Mouse (Mus musculus) MEL (cell line): ENCODE data around the gene Ccr2. TPM values are rescaled to one million over a fixed set of nuclear protein-coding genes. Genes with fewer than 3 reads are reported as not detected.

ENCODE experiments used
- DNase-seq: peaks from one replicate; pipeline ENCODE4 v3.0.0; 2011; ENCODE audit warnings: low read depth, low spot score
- H3K27ac ChIP-seq: 2 replicates; pipeline ENCODE4 v1.5.1; 2012; ENCODE audit warnings: low read depth, mild to moderate bottlenecking, control low read depth, low read length, moderate library complexity; ENCODE audit not compliant: control insufficient read depth
- H3K27me3 ChIP-seq, 2 experiments: fragments of 150-350 bp in 1 of 2; sonication (generic) in 1 of 2; 2 replicates each; pipeline ENCODE4 v1.6.1; 2012; ENCODE audit warnings: low read length in 2 of 2, mild to moderate bottlenecking in 2 of 2, improper control_type of control experiment in 1 of 2, moderate library complexity in 1 of 2; ENCODE audit not compliant: insufficient read depth in 2 of 2, control insufficient read depth in 1 of 2
- H3K36me3 ChIP-seq, 2 experiments: 2 replicates each; pipeline ENCODE4 v1.6.1; 2012 to 2014; ENCODE audit warnings: low read length in 2 of 2, improper control_type of control experiment in 1 of 2, inconsistent platforms in 1 of 2, mild to moderate bottlenecking in 1 of 2; ENCODE audit not compliant: insufficient read depth in 2 of 2, control insufficient read depth in 1 of 2
- H3K4me1 ChIP-seq, 2 experiments: fragments of 150-350 bp in 1 of 2; sonication (generic) in 1 of 2; 2 replicates each; pipeline ENCODE4 v1.6.1; 2012; ENCODE audit warnings: low read length in 2 of 2, improper control_type of control experiment in 1 of 2, mild to moderate bottlenecking in 1 of 2; ENCODE audit not compliant: insufficient read depth in 2 of 2, control insufficient read depth in 1 of 2
- H3K4me3 ChIP-seq, 2 experiments: fragments of 150-350 bp in 1 of 2; sonication (generic) in 1 of 2; 2 replicates each; pipeline ENCODE4 v1.5.1; 2012; ENCODE audit warnings: low read depth in 2 of 2, low read length in 2 of 2, mild to moderate bottlenecking in 2 of 2, moderate library complexity in 2 of 2, control low read depth in 1 of 2, improper control_type of control experiment in 1 of 2; ENCODE audit not compliant: control insufficient read depth in 1 of 2, insufficient read depth in 1 of 2
- H3K79me2 ChIP-seq: 2 replicates; pipeline ENCODE4 v1.6.1; 2012; ENCODE audit warnings: mild to moderate bottlenecking, low read length, moderate library complexity; ENCODE audit not compliant: control insufficient read depth, poor library complexity, insufficient read depth
- H3K9ac ChIP-seq: 2 replicates; pipeline ENCODE4 v1.6.1; 2012; ENCODE audit warnings: low read depth, mild to moderate bottlenecking, control low read depth, low read length, moderate library complexity; ENCODE audit not compliant: control insufficient read depth, poor library complexity, severe bottlenecking
- H3K9me3 ChIP-seq: fragments of 150-350 bp; sonication (generic); replicated peaks from 2 replicates; pipeline ENCODE4 v1.6.1; 2012; ENCODE audit warnings: mild to moderate bottlenecking, low read length, improper control_type of control experiment, moderate library complexity; ENCODE audit not compliant: insufficient read depth
- BHLHE40 ChIP-seq: IDR thresholded peaks from 2 replicates; pipeline ENCODE4 v1.6.1; 2012; ENCODE audit warnings: low read depth, mild to moderate bottlenecking, inconsistent platforms, low read length, improper control_type of control experiment, borderline replicate concordance
- CHD1 ChIP-seq: IDR thresholded peaks from 2 replicates; pipeline ENCODE4 v1.6.1; 2012; ENCODE audit warnings: low read depth, mild to moderate bottlenecking, inconsistent platforms, low read length, improper control_type of control experiment
- CHD2 ChIP-seq: IDR thresholded peaks from 2 replicates; pipeline ENCODE4 v1.6.1; 2011; ENCODE audit warnings: low read length, improper control_type of control experiment
- CTCF ChIP-seq, 3 experiments: IDR thresholded peaks in 2 of 3; conservative IDR thresholded peaks in 1 of 3; 2 replicates each; pipeline ENCODE4 v1.5.1; 2011 to 2012; ENCODE audit warnings: low read length in 3 of 3, low read depth in 2 of 3, mild to moderate bottlenecking in 2 of 3, improper control_type of control experiment in 1 of 3, inconsistent platforms in 1 of 3, mixed read lengths in 1 of 3, moderate library complexity in 1 of 3; ENCODE audit not compliant: control insufficient read depth in 1 of 3, insufficient read depth in 1 of 3, poor library complexity in 1 of 3, severe bottlenecking in 1 of 3
- ELF1 ChIP-seq: IDR thresholded peaks from 2 replicates; pipeline ENCODE4 v1.6.1; 2014; ENCODE audit warnings: low read depth, mild to moderate bottlenecking, inconsistent platforms, low read length, improper control_type of control experiment, moderate library complexity
- EP300 ChIP-seq, 2 experiments: IDR thresholded peaks; 2 replicates each; pipeline ENCODE4 v1.6.1; 2011; ENCODE audit warnings: improper control_type of control experiment in 2 of 2, low read length in 2 of 2, low read depth in 1 of 2, mild to moderate bottlenecking in 1 of 2
- ETS1 ChIP-seq: IDR thresholded peaks from 2 replicates; pipeline ENCODE4 v1.6.1; 2012; ENCODE audit warnings: low read depth, mild to moderate bottlenecking, inconsistent platforms, low read length, improper control_type of control experiment, moderate library complexity
- GABPA ChIP-seq: IDR thresholded peaks from 2 replicates; pipeline ENCODE4 v1.6.1; 2012; ENCODE audit warnings: low read depth, mild to moderate bottlenecking, inconsistent platforms, low read length, improper control_type of control experiment, moderate library complexity
- GATA1 ChIP-seq: IDR thresholded peaks from 2 replicates; pipeline ENCODE4 v1.6.1; 2011; ENCODE audit warnings: low read depth, low read length, improper control_type of control experiment
- HCFC1 ChIP-seq: IDR thresholded peaks from 2 replicates; pipeline ENCODE4 v1.6.1; 2012; ENCODE audit warnings: low read depth, mild to moderate bottlenecking, inconsistent platforms, low read length, improper control_type of control experiment, moderate library complexity
- JUND ChIP-seq: IDR thresholded peaks from 2 replicates; pipeline ENCODE4 v1.6.1; 2011; ENCODE audit warnings: low read depth, mild to moderate bottlenecking, improper control_type of control experiment, low read length
- KAT2A ChIP-seq: conservative IDR thresholded peaks from 2 replicates; pipeline ENCODE4 v1.6.1; 2012; ENCODE audit warnings: low read depth, low read length, improper control_type of control experiment, inconsistent platforms
- MAFK ChIP-seq: IDR thresholded peaks from 2 replicates; pipeline ENCODE4 v1.6.1; 2011; ENCODE audit warnings: low read depth, mild to moderate bottlenecking, low read length, improper control_type of control experiment, borderline replicate concordance
- MAX ChIP-seq: IDR thresholded peaks from 2 replicates; pipeline ENCODE4 v1.6.1; 2011; ENCODE audit warnings: low read length, improper control_type of control experiment
- MAZ ChIP-seq: IDR thresholded peaks from 2 replicates; pipeline ENCODE4 v1.6.1; 2012; ENCODE audit warnings: low read depth, mild to moderate bottlenecking, inconsistent platforms, low read length, improper control_type of control experiment
- MXI1 ChIP-seq: IDR thresholded peaks from 2 replicates; pipeline ENCODE4 v1.6.1; 2011; ENCODE audit warnings: mild to moderate bottlenecking, low read depth, low read length, improper control_type of control experiment
- MYB ChIP-seq: IDR thresholded peaks from 2 replicates; pipeline ENCODE4 v1.6.1; 2011; ENCODE audit warnings: mild to moderate bottlenecking, low read depth, low read length, improper control_type of control experiment
- MYC ChIP-seq: IDR thresholded peaks from 2 replicates; pipeline ENCODE4 v1.6.1; 2011; ENCODE audit warnings: low read depth, mild to moderate bottlenecking, low read length, improper control_type of control experiment, moderate library complexity
- NELFE ChIP-seq: IDR thresholded peaks from 2 replicates; pipeline ENCODE4 v1.6.1; 2011; ENCODE audit warnings: low read depth, low read length, improper control_type of control experiment
- NRF1 ChIP-seq: IDR thresholded peaks from 2 replicates; pipeline ENCODE4 v1.6.1; 2014; ENCODE audit warnings: low read depth, mild to moderate bottlenecking, inconsistent platforms, low read length, improper control_type of control experiment, moderate library complexity; ENCODE audit not compliant: poor library complexity, insufficient read depth, severe bottlenecking
- POLR2A ChIP-seq, 2 experiments: IDR thresholded peaks; 2 replicates each; pipeline ENCODE4 v1.6.1; 2011 to 2012; ENCODE audit warnings: low read length in 2 of 2, mild to moderate bottlenecking in 2 of 2, control low read depth in 1 of 2, improper control_type of control experiment in 1 of 2, low read depth in 1 of 2, moderate library complexity in 1 of 2; ENCODE audit not compliant: control insufficient read depth in 1 of 2, insufficient read depth in 1 of 2, poor library complexity in 1 of 2
- POLR2AphosphoS2 ChIP-seq: IDR thresholded peaks from 2 replicates; pipeline ENCODE4 v1.6.1; 2011; ENCODE audit warnings: low read length, improper control_type of control experiment
- POLR2AphosphoS5 ChIP-seq: IDR thresholded peaks from 2 replicates; pipeline ENCODE4 v1.6.1; 2012; ENCODE audit warnings: low read depth, borderline replicate concordance, mild to moderate bottlenecking, inconsistent platforms, low read length, moderate library complexity, mixed read lengths
- SIN3A ChIP-seq: IDR thresholded peaks from 2 replicates; pipeline ENCODE4 v1.6.1; 2012; ENCODE audit warnings: low read length, improper control_type of control experiment, inconsistent platforms
- SMC3 ChIP-seq: IDR thresholded peaks from 2 replicates; pipeline ENCODE4 v1.6.1; 2011; ENCODE audit warnings: low read depth, low read length, improper control_type of control experiment
- TAL1 ChIP-seq: IDR thresholded peaks from 2 replicates; pipeline ENCODE4 v1.6.1; 2012; ENCODE audit warnings: mild to moderate bottlenecking, inconsistent platforms, low read length, moderate library complexity, mixed read lengths
- TBP ChIP-seq: IDR thresholded peaks from 2 replicates; pipeline ENCODE4 v1.8.0; 2011; ENCODE audit warnings: low read depth, low read length, improper control_type of control experiment
- TCF12 ChIP-seq: IDR thresholded peaks from 2 replicates; pipeline ENCODE4 v1.6.1; 2014; ENCODE audit warnings: low read depth, mild to moderate bottlenecking, inconsistent platforms, low read length, improper control_type of control experiment, moderate library complexity
- UBTF ChIP-seq: IDR thresholded peaks from 2 replicates; pipeline ENCODE4 v1.6.1; 2012; ENCODE audit warnings: low read depth, mild to moderate bottlenecking, inconsistent platforms, low read length, improper control_type of control experiment, moderate library complexity, borderline replicate concordance; ENCODE audit not compliant: insufficient read depth
- USF1 ChIP-seq: IDR thresholded peaks from 2 replicates; pipeline ENCODE4 v1.6.1; 2014; ENCODE audit warnings: low read depth, mild to moderate bottlenecking, inconsistent platforms, low read length, improper control_type of control experiment, moderate library complexity
- ZC3H11A ChIP-seq: IDR thresholded peaks from 2 replicates; pipeline ENCODE4 v1.6.1; 2012; ENCODE audit warnings: low read depth, mild to moderate bottlenecking, inconsistent platforms, low read length, improper control_type of control experiment
- ZNF384 ChIP-seq: IDR thresholded peaks from 2 replicates; pipeline ENCODE4 v1.6.1; 2012; ENCODE audit warnings: low read depth, mild to moderate bottlenecking, inconsistent platforms, low read length, improper control_type of control experiment
- polyA plus RNA-seq, 2 experiments: library from polyadenylated mRNA; stranded (reverse) in 1 of 2; unstranded in 1 of 2; fragments of >175 nt in 1 of 2; fragments of >200 nt in 1 of 2; gene quantifications; 2 replicates each; pipeline versions ENCODE4 v1.2.1 to v1.2.4; 2012; ENCODE audit warnings: low replicate concordance in 2 of 2, low read depth in 1 of 2; ENCODE audit not compliant: insufficient read length in 2 of 2, insufficient read depth in 1 of 2, missing spikeins in 1 of 2
- total RNA-seq: library from RNA; depleted of rRNA; stranded (reverse); fragments of 300-350 nt; gene quantifications from 2 replicates; pipeline ENCODE4 v1.2.3, GENCODE M21; 2012

The Ccr2 gene
- total and polyA plus RNA-seq, 3 experiments, result 4.1 to 10.8 TPM; not detected in 1

DNA sequence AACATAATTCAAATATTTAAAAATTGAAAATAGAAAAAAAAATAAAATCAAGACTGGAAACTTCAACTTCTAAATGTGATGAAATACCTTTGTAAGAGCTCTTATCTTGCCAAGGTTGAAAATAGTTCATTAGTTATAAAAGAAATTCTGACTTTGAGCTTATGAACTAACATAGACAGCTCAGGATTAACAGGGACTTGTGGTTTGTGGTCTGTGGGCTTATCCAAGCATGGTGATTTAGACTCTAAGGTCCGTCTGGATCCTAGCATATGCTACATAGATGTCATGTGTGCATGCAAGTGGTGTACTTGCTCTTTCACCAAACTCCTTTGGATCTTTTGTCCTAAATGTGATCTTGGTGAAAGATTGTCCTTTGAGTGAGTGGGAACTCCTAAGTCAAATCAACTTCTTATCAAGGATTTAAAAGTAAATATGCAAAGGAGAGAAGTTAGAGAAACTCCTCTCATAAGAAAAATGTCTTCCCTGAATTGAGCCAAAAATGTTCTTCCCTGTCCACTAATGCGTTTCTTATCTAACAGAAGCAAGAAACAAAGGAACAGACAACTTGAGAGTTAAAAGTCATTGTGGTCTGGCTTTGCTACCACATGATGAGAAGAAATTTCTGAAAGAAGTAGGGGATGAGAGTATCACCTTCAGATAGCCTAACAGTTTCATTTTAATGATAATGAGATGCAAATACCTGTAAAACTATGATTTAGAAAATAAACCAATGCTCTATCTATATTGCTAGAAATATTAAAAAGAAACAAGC lies 6.8 kb downstream of the Ccr2 start (continued):
- TF ChIP-seq POLR2AphosphoS5 (no peak), ZC3H11A (0 out of 2 replicates have a peak, but pooled peaks have one; percentile 21), POLR2A (IDR thresholded peaks at IDR 0.05; ENCODE audit: control insufficient read depth in 1 of 2, insufficient read depth in 1 of 2, low read depth in 1 of 2, low read length in 2 of 2, poor library complexity in 1 of 2) (no peak), GABPA (no peak), ETS1 (peak; percentile 79), UBTF (no peak), JUND (no peak), MYB (peak; percentile 61), SMC3 (no peak), CHD1 (no peak), TBP (no peak), SIN3A (no peak), TAL1 (peak; percentile 65), EP300 (IDR thresholded peaks at IDR 0.05; ENCODE audit: low read depth in 1 of 2, low read length in 2 of 2) (peak; percentile 78 to 89), BHLHE40 (no peak), MAZ (no peak)

DNA sequence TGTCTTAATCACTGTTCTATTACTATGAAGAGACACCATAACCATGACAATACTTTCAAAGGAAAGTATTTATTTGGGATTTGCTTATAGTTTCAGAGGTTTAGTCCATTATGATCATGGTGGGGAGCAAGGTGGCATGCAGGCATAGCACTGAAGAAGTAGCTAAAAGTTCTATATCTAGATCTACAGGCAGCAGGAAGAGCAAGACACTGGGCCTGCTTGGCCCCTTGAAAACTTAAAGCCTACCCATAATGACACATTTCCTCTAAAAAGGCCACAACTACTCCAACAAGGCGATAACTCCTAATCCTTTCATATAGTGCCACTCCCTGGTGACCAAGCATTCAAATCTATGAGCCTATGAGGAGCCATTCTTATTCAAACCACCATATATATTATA lies 10.2 kb downstream of the Ccr2 start:
- DNase-seq, result peak; percentile 76
- Histone ChIP-seq H3K27ac (peak overlapping the region; percentile 98), H3K27me3 (no peaks in the 10 kb centered on the region), H3K79me2 (no peaks in the 10 kb centered on the region), H3K4me3 (no peak overlapping the region), H3K36me3 (peaks cover 0 to 69% of the 10 kb centered on the region in 2 experiments; a peak in 2 of 4 replicates), H3K9me3 (no peaks in the 10 kb centered on the region), H3K9ac (no peak overlapping the region; the same call in 1 of the 2 replicates), H3K4me1 (peaks cover 23 to 37% of the 10 kb centered on the region in 2 experiments)
- TF ChIP-seq TBP (peak; percentile 42; the same call in 1 of the 2 replicates), MAFK (no peak), MYB (no peak), MAX (no peak), SIN3A (peak; percentile 20; the same call in 1 of the 2 replicates), MXI1 (no peak), MYC (0 out of 2 replicates have a peak, but pooled peaks have one; percentile 30), HCFC1 (0 out of 2 replicates have a peak, but pooled peaks have one; percentile 52), TAL1 (no peak), ZNF384 (no peak), TCF12 (peak; percentile 57; the same call in 1 of the 2 replicates), POLR2AphosphoS2 (0 out of 2 replicates have a peak, but pooled peaks have one; percentile 32), CTCF (IDR thresholded peaks at IDR 0.05 in 2 of 3, conservative IDR thresholded peaks at IDR 0.05 in 1 of 3; ENCODE audit: control insufficient read depth in 1 of 3, insufficient read depth in 1 of 3, low read depth in 2 of 3, low read length in 3 of 3, poor library complexity in 1 of 3, severe bottlenecking in 1 of 3) (peak in 1 of 3 experiments; percentile 21; a peak in 2 of 6 replicates), POLR2AphosphoS5 (no peak), JUND (no peak), ETS1 (peak; percentile 59), EP300 (IDR thresholded peaks at IDR 0.05; ENCODE audit: low read depth in 1 of 2, low read length in 2 of 2) (peak; percentile 36 to 53; a peak in 1 of 4 replicates), GATA1 (0 out of 2 replicates have a peak, but pooled peaks have one; percentile 41), KAT2A (no peak), ZC3H11A (no peak), NELFE (peak; percentile 25), USF1 (no peak), MAZ (no peak), GABPA (no peak), ELF1 (peak; percentile 55; the same call in 1 of the 2 replicates), CHD1 (0 out of 2 replicates have a peak, but pooled peaks have one; percentile 65), CHD2 (no peak), NRF1 (no peak)
